In genomic region chr3:89043359-89043758, GRCm38 (mm10) we compare ENCODE assay signal across 13 mouse cellular contexts. TPM values are rescaled to one million over a fixed set of nuclear protein-coding genes. Genes with fewer than 3 reads are reported as not detected.
"Had no signal": no experiment of that assay in that cellular context is flagged by ENCODE, and none has a peak within 500 bp of the region (broad histone marks: within the 10 kb centered on the region; RNA-seq: fewer than 3 reads in every experiment).

No protein-coding gene starts in this region.

- DNase-seq: lung, adult 18-20 months; lung, embryonic 14.5 days; lung, postnatal 10 days; lung, postnatal 4 days; right cerebral cortex, postnatal 14 days; thymus, adult 2 months; thymus, postnatal 25 days; thymus, postnatal 4 days had no signal

- ATAC-seq: midbrain, embryonic 13.5 days; midbrain, embryonic 15.5 days had no signal

RNA-seq across cellular contexts. Expression of gene Gm43738, which starts 57.5 kb away (rescaled TPM):
- total RNA-seq: midbrain, postnatal 0 days; monocyte, adult 5-6 weeks; neutrophil, adult 5-6 weeks had no signal
